Mouse (Mus musculus) neural tube, embryonic 11.5 days (tissue): ENCODE measurements around the gene Brsk1. TPM values are rescaled to one million over a fixed set of nuclear protein-coding genes. Genes with fewer than 3 reads are reported as not detected.
A peak's percentile ranks its signal among the peaks of the same experiment; 100 is the strongest.

Experiments
- ATAC-seq: fragments of 200-750 bp; cut with Nextera tagmentation; 2 replicates; pipeline ENCODE4 v1.8.0; 2017; ENCODE audit warnings: moderate number of reproducible peaks, mild to moderate bottlenecking, moderate TSS enrichment, moderate library complexity; ENCODE audit not compliant: insufficient read depth, low FRiP score, low TSS enrichment
- DNase-seq: peaks from one replicate; pipeline ENCODE4 v3.0.0-alpha.2; 2015; ENCODE audit warnings: low spot score
- H3K27ac ChIP-seq: fragments of 300-500 bp; sonication (generic); 2 replicates; pipeline ENCODE4 v1.5.1; 2014; ENCODE audit warnings: low read depth, mild to moderate bottlenecking, low read length
- H3K27me3 ChIP-seq: fragments of 300-500 bp; sonication (generic); 2 replicates; pipeline ENCODE4 v1.6.1; 2014; ENCODE audit warnings: mild to moderate bottlenecking, low read length, mixed read lengths; ENCODE audit not compliant: control insufficient read depth, insufficient read depth
- H3K36me3 ChIP-seq: fragments of 300-500 bp; sonication (generic); 2 replicates; pipeline ENCODE4 v1.6.1; 2014; ENCODE audit warnings: mild to moderate bottlenecking, low read length, moderate library complexity, mixed read lengths; ENCODE audit not compliant: control insufficient read depth, insufficient read depth
- H3K4me1 ChIP-seq: fragments of 300-500 bp; sonication (generic); 2 replicates; pipeline ENCODE4 v1.6.1; 2014; ENCODE audit warnings: low read length, mixed read lengths; ENCODE audit not compliant: control insufficient read depth, insufficient read depth
- H3K4me2 ChIP-seq: fragments of 300-500 bp; sonication (generic); 2 replicates; pipeline ENCODE4 v1.6.1; 2014; ENCODE audit warnings: low read depth, mild to moderate bottlenecking, moderate library complexity
- H3K4me3 ChIP-seq: fragments of 300-500 bp; sonication (generic); 2 replicates; pipeline ENCODE4 v1.5.1; 2014; ENCODE audit warnings: low read depth, low read length
- H3K9ac ChIP-seq: fragments of 300-500 bp; sonication (generic); 2 replicates; pipeline ENCODE4 v1.6.1; 2014; ENCODE audit warnings: mild to moderate bottlenecking, low read length
- H3K9me3 ChIP-seq: fragments of 300-500 bp; sonication (generic); 2 replicates; pipeline ENCODE4 v1.6.1; 2016; ENCODE audit warnings: low read length; ENCODE audit not compliant: control insufficient read depth
- whole genome bisulfite sequencing: fragments of 180-500 bp; shearing (Covaris S2); extraction: QIAGEN DNeasy Blood & Tissue Kit; methylation state at CpG from one replicate; pipeline ENCODE4 v1.1.7; 2014; 5-methylcytosine and 5-hydroxymethylcytosine counted together
- polyA plus RNA-seq: library from polyadenylated mRNA; unstranded; fragments of >200 nt; fragmentation: Nextera tagmentation; extraction: Ambion mirVana; gene quantifications from 2 replicates; pipeline ENCODE4 v1.2.1, GENCODE M21; 2014

Gene Brsk1
- polyA plus RNA-seq, 1 experiment from 2014 or later = 3.4 TPM

DNA sequence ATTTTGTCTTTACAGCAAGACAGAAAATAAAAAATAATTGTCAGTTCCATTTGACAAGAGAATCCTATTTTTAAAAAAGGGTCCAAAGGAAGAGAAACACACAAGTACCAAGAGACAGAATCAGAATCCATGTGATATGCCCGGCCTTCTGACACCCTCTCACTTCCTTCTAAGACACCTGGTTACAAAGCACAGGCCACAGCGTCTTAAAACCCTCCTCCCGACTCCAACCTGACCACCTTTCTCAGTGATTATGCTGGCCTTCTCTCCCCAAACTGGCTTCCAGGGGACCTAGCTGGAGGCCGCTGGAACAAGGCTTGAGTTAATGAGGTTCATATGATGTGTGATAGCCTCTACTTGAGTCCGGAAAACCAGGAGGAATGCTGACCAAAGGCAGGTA, 37.1 kb upstream of the Brsk1 start:
- H3K27ac ChIP-seq = no peak overlapping the region
- ATAC-seq = no peak
- no peaks in the 10 kb centered on the region for H3K27me3 ChIP-seq
- H3K4me1 ChIP-seq = peaks cover 12% of the 10 kb centered on the region
- DNase-seq = no peak
- H3K9me3 ChIP-seq = no peaks in the 10 kb centered on the region
- 88% methylated on average over 5 of the region's 5 CpGs for WGBS
- H3K36me3 ChIP-seq = no peaks in the 10 kb centered on the region
- H3K9ac ChIP-seq = no peak overlapping the region
- no peak overlapping the region for H3K4me2 ChIP-seq
- no peak overlapping the region for H3K4me3 ChIP-seq

GRCm38 (mm10) chr7:4653780-4654179, 36.6 kb upstream of the Brsk1 start:
- no peaks in the 10 kb centered on the region for H3K9me3 ChIP-seq

DNA sequence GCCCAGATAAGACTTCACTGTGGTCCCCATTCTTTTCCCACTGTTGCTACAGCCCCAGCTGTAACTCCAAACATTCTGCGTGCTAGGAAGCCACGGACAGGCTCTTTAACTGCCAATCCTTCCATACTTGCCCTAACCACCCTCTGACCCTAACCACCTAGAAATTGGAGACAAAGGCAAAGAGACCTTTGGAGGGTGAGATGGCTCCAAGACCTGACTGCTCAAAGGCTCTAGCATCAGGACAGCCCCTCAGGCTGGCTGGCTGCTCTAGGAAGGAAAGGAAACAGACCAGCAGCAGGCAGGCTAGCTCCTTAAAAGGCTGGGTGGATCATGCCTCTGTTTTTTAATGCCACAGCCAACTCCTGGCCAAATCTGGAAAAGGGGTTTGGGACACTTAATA, 36.2 kb upstream of the Brsk1 start:
- Histone ChIP-seq H3K9me3 (no peaks in the 10 kb centered on the region), H3K27ac (no peak overlapping the region), H3K36me3 (no peaks in the 10 kb centered on the region), H3K4me3 (no peak overlapping the region), H3K4me1 (peaks cover 12% of the 10 kb centered on the region), H3K9ac (no peak overlapping the region), H3K4me2 (no peak overlapping the region), H3K27me3 (no peaks in the 10 kb centered on the region)
- ATAC-seq (no peak), DNase-seq (no peak)
- 90% methylated on average over 2 of the region's 2 CpGs for WGBS

More at GRCm38 (mm10) chr7:4653780-4654179, 36.6 kb upstream of the Brsk1 start:
- no peak overlapping the region for H3K27ac ChIP-seq
- DNase-seq = no peak
- H3K9ac ChIP-seq = no peak overlapping the region
- H3K4me3 ChIP-seq = no peak overlapping the region
- H3K4me2 ChIP-seq = no peak overlapping the region
- ATAC-seq = no peak
- H3K4me1 ChIP-seq = peaks cover 12% of the 10 kb centered on the region
- WGBS = 89% methylated on average over 7 of the region's 7 CpGs
- no peaks in the 10 kb centered on the region for H3K36me3 ChIP-seq
- no peaks in the 10 kb centered on the region for H3K27me3 ChIP-seq

DNA sequence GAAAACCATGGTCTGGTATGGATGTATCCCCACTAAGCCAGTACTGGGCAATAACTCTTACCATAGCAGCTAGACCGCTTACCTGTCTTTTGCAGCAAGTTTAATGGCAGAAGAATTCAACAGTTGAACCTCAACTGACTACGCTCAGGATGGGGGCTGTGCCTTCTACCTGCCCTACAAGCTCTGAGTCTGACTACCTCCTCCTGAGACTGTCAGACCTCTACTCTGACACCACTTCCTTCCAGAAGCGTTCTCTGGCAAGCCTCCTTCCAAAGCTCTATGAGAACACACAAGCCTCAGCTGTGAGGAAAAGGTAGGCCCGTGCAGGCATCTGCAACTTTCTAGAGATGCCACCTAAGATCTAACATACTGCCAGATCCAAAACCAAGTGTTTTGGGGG, 35.0 kb upstream of the Brsk1 start:
- no peak for DNase-seq
- Histone ChIP-seq H3K9ac (no peak overlapping the region), H3K9me3 (no peaks in the 10 kb centered on the region), H3K27me3 (no peaks in the 10 kb centered on the region), H3K27ac (no peak overlapping the region), H3K4me1 (peaks cover 15% of the 10 kb centered on the region), H3K36me3 (no peaks in the 10 kb centered on the region), H3K4me2 (no peak overlapping the region), H3K4me3 (no peak overlapping the region)
- ATAC-seq = no peak
- WGBS = 88% methylated on average over 4 of the region's 4 CpGs

GRCm38 (mm10) chr7:4655916-4656315, 34.5 kb upstream of the Brsk1 start:
- 89% methylated on average over 1 of the region's 1 CpGs for WGBS
- Histone ChIP-seq H3K4me2 (no peak overlapping the region), H3K4me3 (no peak overlapping the region), H3K27ac (no peak overlapping the region), H3K27me3 (no peaks in the 10 kb centered on the region), H3K9ac (no peak overlapping the region), H3K36me3 (no peaks in the 10 kb centered on the region), H3K4me1 (peaks cover 15% of the 10 kb centered on the region), H3K9me3 (no peaks in the 10 kb centered on the region)
- no peak for ATAC-seq
- DNase-seq = no peak

DNA sequence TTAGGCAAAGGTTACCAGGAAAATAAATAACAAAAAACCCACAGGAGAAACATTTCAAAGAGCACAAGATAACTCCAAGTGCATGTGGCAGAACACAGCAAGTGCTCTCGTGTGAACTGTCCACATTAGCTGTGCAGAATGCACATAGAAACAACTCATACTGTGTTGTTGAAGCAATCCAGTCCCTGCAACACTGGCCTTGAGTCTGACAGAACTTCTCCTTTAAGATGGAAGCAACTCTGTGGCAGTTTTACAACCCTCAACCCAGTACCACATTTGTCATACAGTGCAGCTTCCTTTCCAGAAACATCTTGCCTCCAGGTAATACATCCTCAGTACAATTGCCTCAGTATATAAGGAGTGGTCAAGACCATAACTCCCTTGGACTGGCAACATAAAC, 33.6 kb upstream of the Brsk1 start:
- DNase-seq (no peak), ATAC-seq (no peak)
- peak overlapping the region; percentile 58; the same call in 1 of the 2 replicates for H3K4me2 ChIP-seq
- H3K27ac ChIP-seq = no peak overlapping the region
- WGBS = 61% methylated on average over 1 of the region's 1 CpGs
- no peaks in the 10 kb centered on the region for H3K36me3 ChIP-seq
- H3K4me1 ChIP-seq = peaks cover 15% of the 10 kb centered on the region
- H3K9me3 ChIP-seq = no peaks in the 10 kb centered on the region
- H3K27me3 ChIP-seq = no peaks in the 10 kb centered on the region
- no peak overlapping the region for H3K4me3 ChIP-seq
- no peak overlapping the region; the same call in 1 of the 2 replicates for H3K9ac ChIP-seq

DNA sequence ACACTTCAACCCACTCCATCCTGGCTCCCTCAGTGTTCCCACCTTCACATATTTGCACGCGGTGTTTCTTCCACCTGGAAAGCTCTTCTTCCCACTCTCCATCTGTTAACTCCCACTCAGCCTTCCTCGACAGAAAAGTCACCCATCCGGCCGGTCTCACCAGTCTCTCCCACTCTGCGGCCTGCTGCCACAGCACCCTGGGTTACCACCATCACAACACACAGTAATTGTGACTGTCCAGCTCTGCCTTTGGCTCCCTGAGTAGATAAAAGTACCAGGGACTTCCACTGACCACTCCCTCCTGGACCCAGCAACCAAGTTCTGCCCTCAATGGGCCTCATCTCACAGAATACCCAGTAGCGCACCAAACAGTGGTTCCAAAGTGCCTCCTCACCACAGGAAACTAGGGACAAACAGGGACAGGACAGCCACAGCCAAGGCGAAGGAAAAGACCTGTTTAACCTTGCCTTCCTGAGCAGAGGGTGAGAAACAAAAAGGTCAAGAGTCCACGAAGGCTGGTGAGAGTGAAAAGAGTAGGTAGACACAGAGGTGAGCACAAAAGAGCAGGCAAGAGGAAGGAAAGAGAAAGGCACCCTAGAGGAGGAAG, 32.8 kb upstream of the Brsk1 start:
- H3K4me1 ChIP-seq = peaks cover 15% of the 10 kb centered on the region
- H3K36me3 ChIP-seq = no peaks in the 10 kb centered on the region
- H3K9ac ChIP-seq = peak overlapping the region; percentile 91
- WGBS = 62% methylated on average over 9 of the region's 9 CpGs
- H3K4me2 ChIP-seq = peak overlapping the region; percentile 58
- ATAC-seq (no peak), DNase-seq (no peak)
- no peaks in the 10 kb centered on the region for H3K9me3 ChIP-seq
- no peaks in the 10 kb centered on the region for H3K27me3 ChIP-seq
- peak overlapping the region; percentile 85 for H3K4me3 ChIP-seq
- no peak overlapping the region for H3K27ac ChIP-seq

GRCm38 (mm10) chr7:4658128-4658907, 32.1 kb upstream of the Brsk1 start:
- Histone ChIP-seq H3K9me3 (no peaks in the 10 kb centered on the region), H3K4me1 (peaks cover 15% of the 10 kb centered on the region), H3K4me2 (peak overlapping the region; percentile 58), H3K27ac (peak overlapping the region; percentile 93), H3K9ac (peak overlapping the region; percentile 91), H3K27me3 (no peaks in the 10 kb centered on the region), H3K4me3 (peak overlapping the region; percentile 85), H3K36me3 (no peaks in the 10 kb centered on the region)
- peak; percentile 81 for ATAC-seq
- WGBS = under 1% methylated on average over 67 of the region's 78 CpGs
- no peak for DNase-seq
